Mouse (Mus musculus): Measurements from ENCODE around the gene Igf2bp1. TPM values are rescaled to one million over a fixed set of nuclear protein-coding genes. Genes with fewer than 3 reads are reported as not detected.

Igf2bp1 gene
- polyA plus RNA-seq, 1 experiment: 392 TPM

- H3K4me3 ChIP-seq (ENCODE audit: low read depth, low read length): no peak overlapping the region
- H3K27ac ChIP-seq (ENCODE audit: insufficient read depth, low read length): peak overlapping the region; percentile 92
- H3K9me3 ChIP-seq (replicated peaks; ENCODE audit: control insufficient read depth, insufficient read depth, low read length, poor library complexity, severe bottlenecking): no peaks in the 10 kb centered on the region
- H3K4me1 ChIP-seq (ENCODE audit: control insufficient read depth, insufficient read depth, low read length): peaks cover 10% of the 10 kb centered on the region
- H3K9ac ChIP-seq (ENCODE audit: low read depth, poor library complexity, severe bottlenecking): no peak overlapping the region
- peaks cover 62% of the 10 kb centered on the region for H3K36me3 ChIP-seq (ENCODE audit: control insufficient read depth, insufficient read depth, low read length, poor library complexity, severe bottlenecking)
- TF ChIP-seq EP300 (IDR thresholded peaks at IDR 0.05; ENCODE audit: insufficient read depth, low read depth, low read length) (peak; percentile 92), POLR2A (IDR thresholded peaks at IDR 0.05; ENCODE audit: insufficient read depth, low read length) (no peak)
- H3K27me3 ChIP-seq (ENCODE audit: control insufficient read depth, insufficient read depth, low read length, poor library complexity, severe bottlenecking): no peaks in the 10 kb centered on the region
These were observed 42.4 kb downstream of the Igf2bp1 start for GRCm38 (mm10) chr11:95963304-95963703.

GRCm38 (mm10) chr11:95959152-95959551 is 46.6 kb downstream of the Igf2bp1 start:
- H3K27me3 ChIP-seq (ENCODE audit: control insufficient read depth, insufficient read depth, low read length, poor library complexity, severe bottlenecking): no peaks in the 10 kb centered on the region
- no peaks in the 10 kb centered on the region for H3K9me3 ChIP-seq (replicated peaks; ENCODE audit: control insufficient read depth, insufficient read depth, low read length, poor library complexity, severe bottlenecking)
- H3K27ac ChIP-seq (ENCODE audit: insufficient read depth, low read length): peak overlapping the region; percentile 55
- peaks cover 23% of the 10 kb centered on the region for H3K36me3 ChIP-seq (ENCODE audit: control insufficient read depth, insufficient read depth, low read length, poor library complexity, severe bottlenecking)
- no peak overlapping the region for H3K4me3 ChIP-seq (ENCODE audit: low read depth, low read length)
- TF ChIP-seq CTCF (IDR thresholded peaks at IDR 0.05; ENCODE audit: low read depth, low read length): peak; percentile 55
- no peak for TF ChIP-seq POLR2A (IDR thresholded peaks at IDR 0.05; ENCODE audit: insufficient read depth, low read length)
- TF ChIP-seq EP300 (IDR thresholded peaks at IDR 0.05; ENCODE audit: insufficient read depth, low read depth, low read length): no peak
- no peak overlapping the region for H3K9ac ChIP-seq (ENCODE audit: low read depth, poor library complexity, severe bottlenecking)
- H3K4me1 ChIP-seq (ENCODE audit: control insufficient read depth, insufficient read depth, low read length): peaks cover 13% of the 10 kb centered on the region

- Histone ChIP-seq H3K36me3 (ENCODE audit: control insufficient read depth, insufficient read depth, low read length, poor library complexity, severe bottlenecking) (peaks cover 23% of the 10 kb centered on the region), H3K4me3 (ENCODE audit: low read depth, low read length) (no peak overlapping the region), H3K27ac (ENCODE audit: insufficient read depth, low read length) (peak overlapping the region; percentile 65), H3K4me1 (ENCODE audit: control insufficient read depth, insufficient read depth, low read length) (peaks cover 13% of the 10 kb centered on the region), H3K9me3 (replicated peaks; ENCODE audit: control insufficient read depth, insufficient read depth, low read length, poor library complexity, severe bottlenecking) (no peaks in the 10 kb centered on the region), H3K27me3 (ENCODE audit: control insufficient read depth, insufficient read depth, low read length, poor library complexity, severe bottlenecking) (no peaks in the 10 kb centered on the region), H3K9ac (ENCODE audit: low read depth, poor library complexity, severe bottlenecking) (peak overlapping the region; percentile 15; the same call in 1 of the 2 replicates)
- TF ChIP-seq POLR2A (IDR thresholded peaks at IDR 0.05; ENCODE audit: insufficient read depth, low read length): no peak
- 0 out of 2 replicates have a peak, but pooled peaks have one; percentile 11 for TF ChIP-seq EP300 (IDR thresholded peaks at IDR 0.05; ENCODE audit: insufficient read depth, low read depth, low read length)
- no peak for TF ChIP-seq CTCF (IDR thresholded peaks at IDR 0.05; ENCODE audit: low read depth, low read length)
These were observed 47.5 kb downstream of the Igf2bp1 start for GRCm38 (mm10) chr11:95958251-95958650.

- no peak overlapping the region for H3K4me3 ChIP-seq (ENCODE audit: low read depth, low read length)
- peak overlapping the region; percentile 29 for H3K27ac ChIP-seq (ENCODE audit: insufficient read depth, low read length)
- TF ChIP-seq EP300 (IDR thresholded peaks at IDR 0.05; ENCODE audit: insufficient read depth, low read depth, low read length) (no peak), CTCF (IDR thresholded peaks at IDR 0.05; ENCODE audit: low read depth, low read length) (no peak), POLR2A (IDR thresholded peaks at IDR 0.05; ENCODE audit: insufficient read depth, low read length) (no peak)
- H3K27me3 ChIP-seq (ENCODE audit: control insufficient read depth, insufficient read depth, low read length, poor library complexity, severe bottlenecking): no peaks in the 10 kb centered on the region
- H3K9ac ChIP-seq (ENCODE audit: low read depth, poor library complexity, severe bottlenecking): no peak overlapping the region
- H3K9me3 ChIP-seq (replicated peaks; ENCODE audit: control insufficient read depth, insufficient read depth, low read length, poor library complexity, severe bottlenecking): no peaks in the 10 kb centered on the region
- peaks cover 13% of the 10 kb centered on the region for H3K4me1 ChIP-seq (ENCODE audit: control insufficient read depth, insufficient read depth, low read length)
- H3K36me3 ChIP-seq (ENCODE audit: control insufficient read depth, insufficient read depth, low read length, poor library complexity, severe bottlenecking): peaks cover 17% of the 10 kb centered on the region
These were observed 48.3 kb downstream of the Igf2bp1 start for GRCm38 (mm10) chr11:95957407-95957806.

- no peak overlapping the region for H3K27ac ChIP-seq (ENCODE audit: insufficient read depth, low read length)
- TF ChIP-seq POLR2A (IDR thresholded peaks at IDR 0.05; ENCODE audit: insufficient read depth, low read length): no peak
- TF ChIP-seq CTCF (IDR thresholded peaks at IDR 0.05; ENCODE audit: low read depth, low read length): no peak
- no peak for TF ChIP-seq EP300 (IDR thresholded peaks at IDR 0.05; ENCODE audit: insufficient read depth, low read depth, low read length)
- peaks cover 3% of the 10 kb centered on the region for H3K4me1 ChIP-seq (ENCODE audit: control insufficient read depth, insufficient read depth, low read length)
- no peak overlapping the region for H3K4me3 ChIP-seq (ENCODE audit: low read depth, low read length)
- no peaks in the 10 kb centered on the region for H3K27me3 ChIP-seq (ENCODE audit: control insufficient read depth, insufficient read depth, low read length, poor library complexity, severe bottlenecking)
- no peak overlapping the region for H3K9ac ChIP-seq (ENCODE audit: low read depth, poor library complexity, severe bottlenecking)
- H3K9me3 ChIP-seq (replicated peaks; ENCODE audit: control insufficient read depth, insufficient read depth, low read length, poor library complexity, severe bottlenecking): no peaks in the 10 kb centered on the region
- no peaks in the 10 kb centered on the region; the same call in 1 of the 2 replicates for H3K36me3 ChIP-seq (ENCODE audit: control insufficient read depth, insufficient read depth, low read length, poor library complexity, severe bottlenecking)
These were observed 52.4 kb downstream of the Igf2bp1 start for GRCm38 (mm10) chr11:95953313-95953712.

- Histone ChIP-seq H3K4me3 (ENCODE audit: low read depth, low read length) (no peak overlapping the region), H3K9me3 (replicated peaks; ENCODE audit: control insufficient read depth, insufficient read depth, low read length, poor library complexity, severe bottlenecking) (no peaks in the 10 kb centered on the region), H3K27me3 (ENCODE audit: control insufficient read depth, insufficient read depth, low read length, poor library complexity, severe bottlenecking) (no peaks in the 10 kb centered on the region), H3K36me3 (ENCODE audit: control insufficient read depth, insufficient read depth, low read length, poor library complexity, severe bottlenecking) (no peaks in the 10 kb centered on the region), H3K27ac (ENCODE audit: insufficient read depth, low read length) (no peak overlapping the region), H3K9ac (ENCODE audit: low read depth, poor library complexity, severe bottlenecking) (no peak overlapping the region), H3K4me1 (ENCODE audit: control insufficient read depth, insufficient read depth, low read length) (no peaks in the 10 kb centered on the region)
- no peak for TF ChIP-seq CTCF (IDR thresholded peaks at IDR 0.05; ENCODE audit: low read depth, low read length)
- no peak for TF ChIP-seq EP300 (IDR thresholded peaks at IDR 0.05; ENCODE audit: insufficient read depth, low read depth, low read length)
- no peak for TF ChIP-seq POLR2A (IDR thresholded peaks at IDR 0.05; ENCODE audit: insufficient read depth, low read length)
These were observed 59.8 kb downstream of the Igf2bp1 start for GRCm38 (mm10) chr11:95945838-95946472.
